Mouse (Mus musculus) megakaryocyte-erythroid progenitor cell, adult 5-6 weeks (primary cell): Measurements from ENCODE around the gene Vmn1r206. TPM values are rescaled to one million over a fixed set of nuclear protein-coding genes. Genes with fewer than 3 reads are reported as not detected.
"Not testable (repeated sequence)": the region's sequence is repeated elsewhere in the genome, so short reads cannot be mapped to it uniquely, and the experiment has no call there.

Experiments used
- ATAC-seq: replicated peaks from 2 replicates; pipeline ENCODE4 v1.8.0; 2016; ENCODE audit warnings: mild to moderate bottlenecking, inconsistent platforms; ENCODE audit not compliant: severe bottlenecking, poor library complexity, low FRiP score, low TSS enrichment
- total RNA-seq, 2 experiments: library from RNA; stranded (forward) in 1 of 2; stranded (reverse) in 1 of 2; fragments of 200-1000, 215-1000 nt in 1 of 2; fragments of >200 nt in 1 of 2; fragmentation: Nextera tagmentation in 1 of 2; gene quantifications; 2 replicates each; pipeline ENCODE4 v1.2.3; 2014 to 2017

Gene Vmn1r206
- not detected in 2 replicates for total RNA-seq (2014; fragmentation: Nextera tagmentation)
- total RNA-seq (2017): not detected in 2 replicates

GRCm38 (mm10) chr13:22624151-22624550 is at the start of gene Vmn1r206:
TSS of gene Vmn1r206 (minus strand) at chr13:22624251.
- ATAC-seq: not testable (repeated sequence)

GRCm38 (mm10) chr13:22592900-22593299 is 31.2 kb downstream of the Vmn1r206 start, which contains the start of gene Vmn1r205:
TSS of gene Vmn1r205 (minus strand) at chr13:22593000.
- ATAC-seq: no peak

GRCm38 (mm10) chr13:22583336-22583735 is 40.7 kb downstream of the Vmn1r206 start:
- ATAC-seq: not testable (repeated sequence)

GRCm38 (mm10) chr13:22574911-22575310 is 49.1 kb downstream of the Vmn1r206 start:
- ATAC-seq: not testable (repeated sequence)

Other genes with a start within 250 kb of the Vmn1r206 start
- not detected in 2 replicates for gene Vmn1r199, start 244.4 kb downstream of the Vmn1r206 start, total RNA-seq (2014; fragmentation: Nextera tagmentation)
- not detected in 2 replicates for gene Vmn1r199, start 244.4 kb downstream of the Vmn1r206 start, total RNA-seq (2017)
- not detected in 2 replicates for gene Vmn1r200, start 233.9 kb downstream of the Vmn1r206 start, total RNA-seq (2014; fragmentation: Nextera tagmentation)
- not detected in 2 replicates for gene Vmn1r200, start 233.9 kb downstream of the Vmn1r206 start, total RNA-seq (2017)
- gene Vmn1r201, start 152.3 kb downstream of the Vmn1r206 start, total RNA-seq (2014; fragmentation: Nextera tagmentation): not detected in 2 replicates
- gene Vmn1r201, start 152.3 kb downstream of the Vmn1r206 start, total RNA-seq (2017): not detected in 2 replicates
- gene Vmn1r202, start 118.9 kb downstream of the Vmn1r206 start, total RNA-seq (2014; fragmentation: Nextera tagmentation): 0.07 TPM in 1 of 2 replicates, not detected in the other
- not detected in 2 replicates for gene Vmn1r202, start 118.9 kb downstream of the Vmn1r206 start, total RNA-seq (2017)
- not detected in 2 replicates for gene Vmn1r203, start 106.1 kb downstream of the Vmn1r206 start, total RNA-seq (2014; fragmentation: Nextera tagmentation)
- gene Vmn1r203, start 106.1 kb downstream of the Vmn1r206 start, total RNA-seq (2017): not detected in 2 replicates
- gene Vmn1r204, start 71.1 kb downstream of the Vmn1r206 start, total RNA-seq (2014; fragmentation: Nextera tagmentation): not detected in 2 replicates
- gene Vmn1r204, start 71.1 kb downstream of the Vmn1r206 start, total RNA-seq (2017): not detected in 2 replicates
- gene Vmn1r205, start 31.3 kb downstream of the Vmn1r206 start, total RNA-seq (2014; fragmentation: Nextera tagmentation): not detected in 2 replicates
- gene Vmn1r205, start 31.3 kb downstream of the Vmn1r206 start, total RNA-seq (2017): not detected in 2 replicates
- not detected in 2 replicates for gene Vmn1r207-ps, start 105.4 kb upstream of the Vmn1r206 start, total RNA-seq (2014; fragmentation: Nextera tagmentation)
- not detected in 2 replicates for gene Vmn1r207-ps, start 105.4 kb upstream of the Vmn1r206 start, total RNA-seq (2017)
- gene Vmn1r208, start 153.1 kb upstream of the Vmn1r206 start, total RNA-seq (2014; fragmentation: Nextera tagmentation): not detected in 2 replicates
- gene Vmn1r208, start 153.1 kb upstream of the Vmn1r206 start, total RNA-seq (2017): not detected in 2 replicates
- not detected in 2 replicates for gene Vmn1r209, start 185.4 kb upstream of the Vmn1r206 start, total RNA-seq (2014; fragmentation: Nextera tagmentation)
- gene Vmn1r209, start 185.4 kb upstream of the Vmn1r206 start, total RNA-seq (2017): not detected in 2 replicates
- gene Vmn1r210, start 207.1 kb upstream of the Vmn1r206 start, total RNA-seq (2014; fragmentation: Nextera tagmentation): not detected in 2 replicates
- gene Vmn1r210, start 207.1 kb upstream of the Vmn1r206 start, total RNA-seq (2017): not detected in 2 replicates
- not detected in 2 replicates for gene Vmn1r211, start 233.3 kb upstream of the Vmn1r206 start, total RNA-seq (2014; fragmentation: Nextera tagmentation)
- not detected in 2 replicates for gene Vmn1r211, start 233.3 kb upstream of the Vmn1r206 start, total RNA-seq (2017)